Mouse (Mus musculus): ENCODE measurements around the gene Ncl.
A peak's percentile ranks its signal among the peaks of the same experiment; 100 is the strongest.
"Not testable (repeated sequence)": the region's sequence is repeated elsewhere in the genome, so short reads cannot be mapped to it uniquely, and the experiment has no call there.

Ncl gene

DNA sequence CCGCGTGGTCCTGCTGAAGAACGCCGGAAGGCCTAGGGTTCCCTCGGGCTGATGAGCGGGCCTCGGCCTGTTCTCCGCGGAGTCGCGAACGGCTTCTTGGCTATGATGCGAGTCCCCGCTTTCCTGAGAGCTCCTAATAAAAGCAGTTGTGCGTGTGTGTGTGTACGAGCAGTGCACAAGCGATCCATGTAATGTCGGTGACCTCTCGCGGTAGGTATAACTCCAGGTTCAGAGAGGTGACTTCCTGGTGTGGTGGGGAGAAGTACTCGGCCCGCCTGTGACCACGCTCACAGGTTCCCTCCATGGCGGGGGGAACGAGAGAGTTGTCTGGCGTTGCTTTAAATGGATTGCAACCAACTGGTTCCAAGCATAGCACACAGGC, 589 bp upstream of the Ncl start:
- no peak for DNase-seq (ENCODE audit: low read depth, low spot score)

DNA sequence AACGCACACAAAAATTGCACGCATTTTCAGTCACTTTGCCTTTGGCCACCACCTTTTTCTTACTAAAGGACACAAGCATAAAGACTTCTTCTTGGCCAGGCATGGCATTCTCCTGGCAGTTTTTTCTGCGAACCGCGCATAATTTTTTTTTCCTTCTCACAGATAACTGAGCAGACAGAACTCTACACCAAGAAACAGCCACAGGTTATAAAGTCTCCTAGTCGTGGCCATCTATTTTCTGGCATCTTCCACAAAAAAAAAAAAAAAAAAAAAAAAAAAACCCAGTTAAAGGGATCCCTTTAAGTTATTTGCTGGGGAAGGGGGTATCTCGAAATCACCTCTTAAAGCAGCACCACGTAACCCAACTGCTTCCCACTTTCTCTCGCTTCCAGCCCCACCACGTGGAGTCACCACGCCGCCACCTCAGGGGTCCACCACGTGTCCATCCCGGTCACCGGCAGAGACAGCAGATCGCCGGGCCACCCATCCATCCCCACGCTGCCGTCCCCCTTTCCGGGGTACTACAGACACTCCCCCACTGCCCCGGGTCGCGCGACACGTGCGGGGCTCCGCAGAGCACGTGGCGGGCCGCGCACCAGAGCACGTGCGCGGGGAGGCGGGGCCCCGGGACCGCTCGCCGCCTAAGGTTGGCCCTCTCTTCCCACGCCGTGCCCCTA, 833 bp downstream of the Ncl start:
- DNase-seq (ENCODE audit: low read depth, low spot score), result no peak

DNA sequence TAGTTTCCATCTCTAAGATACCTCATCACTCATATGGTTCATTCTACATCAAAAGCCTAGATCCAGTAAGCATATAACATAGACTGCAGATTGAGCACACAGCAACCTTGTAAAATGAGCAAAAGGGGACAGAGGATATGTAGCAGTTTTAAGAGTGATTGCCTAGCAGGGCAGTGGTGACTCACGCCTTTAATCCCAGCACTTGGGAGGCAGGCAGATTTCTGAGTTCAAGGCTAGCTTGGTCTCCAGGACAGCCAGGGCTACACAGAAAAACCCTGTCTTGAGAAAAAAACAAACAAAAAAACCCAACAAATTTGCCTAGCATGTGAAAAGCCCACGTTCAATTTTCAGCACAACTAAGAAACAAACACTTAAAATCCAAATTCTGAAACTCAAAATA, 5.0 kb downstream of the Ncl start:
- no peak for DNase-seq (ENCODE audit: low read depth, low spot score)

DNA sequence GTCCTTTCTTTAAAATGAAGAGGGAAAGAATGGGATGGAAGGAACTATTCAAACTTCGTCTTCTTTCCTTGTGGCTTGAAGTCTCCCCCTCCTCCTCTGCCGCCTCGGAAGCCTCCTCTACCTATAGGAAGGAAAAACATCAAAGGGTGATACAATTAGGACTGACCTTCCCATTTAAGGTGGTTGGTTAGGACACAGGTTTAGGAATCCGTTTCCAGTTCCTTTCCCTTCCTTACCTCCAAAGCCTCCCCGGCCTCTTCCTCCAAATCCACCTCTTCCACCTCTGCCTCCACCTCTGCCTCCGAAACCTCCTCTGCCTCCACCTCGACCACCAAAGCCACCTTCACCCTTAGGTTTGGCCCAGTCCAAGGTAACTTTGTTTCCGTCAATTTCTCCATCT, 8.6 kb downstream of the Ncl start:
- no peak for DNase-seq (ENCODE audit: low read depth, low spot score)

DNA sequence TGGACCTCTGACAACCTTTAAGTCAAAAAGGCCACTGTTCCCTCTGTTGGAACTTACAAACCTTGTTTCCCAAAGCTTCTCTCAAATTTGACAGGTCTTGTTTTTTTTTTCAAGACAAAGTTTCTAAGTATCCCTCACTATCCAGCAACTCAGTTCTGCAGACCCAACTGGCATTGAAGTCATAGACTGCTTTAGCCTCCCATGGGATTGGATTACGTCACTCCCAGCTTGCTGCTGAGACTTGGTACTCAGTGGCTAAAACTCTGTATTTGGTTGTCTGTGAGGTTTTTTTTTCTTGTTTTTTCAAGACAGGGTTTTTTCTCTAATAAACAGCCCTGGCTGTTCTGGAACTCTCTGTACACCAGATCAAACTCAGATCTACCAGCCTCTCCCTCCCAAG, 9.5 kb downstream of the Ncl start:
- no peak for DNase-seq (ENCODE audit: low read depth, low spot score)

DNA sequence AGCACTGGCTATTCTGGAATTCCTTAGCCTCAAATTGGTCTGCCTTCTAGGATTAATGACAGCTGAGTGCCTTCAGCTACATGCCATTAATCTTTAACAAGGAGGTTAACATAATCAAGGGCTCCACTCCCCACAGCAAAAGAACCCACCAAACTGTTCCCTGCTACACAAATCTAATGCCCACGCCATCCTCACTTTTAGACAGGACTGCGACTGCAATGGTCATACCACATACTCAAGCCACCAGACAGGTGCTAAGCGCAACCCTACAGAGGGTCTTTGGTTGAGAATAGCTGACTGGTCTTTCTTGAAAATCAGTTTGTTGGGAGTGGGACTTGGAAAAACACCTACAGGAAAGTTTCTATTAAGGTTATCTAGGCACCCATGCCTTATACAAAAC, 10.0 kb downstream of the Ncl start:
- DNase-seq (ENCODE audit: low read depth, low spot score), result no peak

DNA sequence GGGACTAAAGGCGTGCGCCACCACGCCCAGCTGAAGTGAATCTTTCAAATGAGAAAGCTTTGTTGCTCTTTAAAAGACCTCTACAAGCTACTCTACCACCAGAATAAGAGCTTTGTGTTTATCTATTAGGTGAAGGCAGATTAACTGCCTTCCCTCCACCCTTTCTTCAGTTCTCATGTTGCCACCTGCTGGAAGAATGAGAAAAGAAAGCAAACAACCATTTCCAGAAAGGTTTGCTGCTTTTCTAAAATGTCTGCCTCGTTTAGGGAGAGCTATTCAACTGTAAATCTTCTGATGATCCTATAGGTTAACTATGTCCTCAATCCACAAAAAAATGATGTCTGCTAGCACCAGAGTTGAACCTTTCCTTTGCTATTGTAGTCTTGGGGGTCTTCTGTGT, 10.4 kb downstream of the Ncl start:
- no peak for DNase-seq (ENCODE audit: low read depth, low spot score)

DNA sequence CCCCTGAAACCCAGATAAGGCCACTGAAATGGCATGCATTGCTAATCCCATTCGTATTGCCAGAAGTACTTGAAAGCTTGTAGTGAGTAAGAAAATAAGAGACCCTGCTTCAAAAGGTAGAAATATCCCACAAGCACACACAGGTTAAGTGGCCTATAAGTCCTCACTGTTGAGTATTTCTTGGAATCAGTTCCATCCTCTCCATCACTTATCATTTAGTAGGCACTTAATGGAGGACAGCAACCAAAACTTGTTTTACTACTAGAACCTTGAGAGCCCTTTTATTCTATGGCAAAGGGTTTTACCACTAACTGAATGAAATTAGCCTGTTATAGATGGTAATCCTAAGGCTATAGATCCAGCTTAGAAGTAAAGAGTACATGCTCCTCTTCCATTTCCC, 11.1 kb downstream of the Ncl start:
- no peak for DNase-seq (ENCODE audit: low read depth, low spot score)

DNA sequence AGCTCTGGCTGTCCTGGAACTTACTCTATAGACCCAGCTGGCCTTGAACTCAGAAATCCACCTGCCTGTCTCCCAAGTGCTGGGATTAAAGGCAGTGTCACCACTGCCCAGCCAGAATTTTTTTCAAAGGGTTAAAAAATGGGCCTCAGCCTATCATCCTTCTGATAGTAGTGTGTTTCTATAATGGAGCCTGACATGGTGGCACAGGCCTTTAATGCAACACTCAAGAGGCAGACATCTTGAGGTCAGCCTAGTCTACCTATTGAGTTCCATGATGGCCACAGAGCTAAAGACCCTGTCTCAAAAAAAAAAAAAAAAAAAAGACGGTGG, 11.5 kb downstream of the Ncl start:
- no peak for DNase-seq (ENCODE audit: low read depth, low spot score)

DNA sequence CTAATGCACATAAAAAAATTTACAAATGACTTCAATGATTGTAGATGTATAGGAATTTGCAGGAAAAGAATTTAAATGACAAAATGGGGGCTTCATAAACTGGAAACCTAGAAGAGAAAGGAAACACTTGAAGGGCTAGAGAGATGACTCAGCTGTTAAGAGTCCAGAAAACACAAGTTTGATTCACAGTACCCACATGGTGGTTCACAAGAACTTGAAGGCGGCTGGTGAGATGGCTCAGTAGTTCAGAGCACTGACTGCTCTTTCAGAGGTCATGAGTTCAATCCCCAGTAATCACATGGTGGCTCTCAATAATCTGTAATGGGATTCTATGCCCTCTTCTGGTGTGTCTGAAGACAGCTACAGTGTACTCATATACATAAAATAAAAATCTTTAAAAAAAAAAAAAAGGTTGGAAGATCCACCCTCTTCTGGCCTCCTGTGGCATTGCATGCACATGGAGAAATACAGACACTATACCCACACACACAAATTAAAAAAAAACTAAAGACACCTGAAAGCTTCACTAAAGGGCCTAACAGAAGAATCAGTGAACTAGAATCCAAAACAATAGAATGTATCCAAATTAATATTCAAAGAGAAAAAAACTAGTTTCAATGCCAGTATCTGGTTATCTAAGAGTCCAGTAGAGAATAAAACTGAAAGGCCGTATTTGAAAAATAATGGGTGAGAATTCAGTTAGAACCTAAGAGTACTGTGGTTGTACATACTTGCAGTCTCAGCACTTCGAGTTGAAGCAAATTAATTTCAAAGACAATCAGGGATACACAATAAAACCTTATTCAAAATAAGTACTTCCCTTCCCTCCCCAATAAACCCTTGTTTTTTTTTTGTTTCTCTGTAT, 12.1 kb downstream of the Ncl start:
- no peak for DNase-seq (ENCODE audit: low read depth, low spot score)

DNA sequence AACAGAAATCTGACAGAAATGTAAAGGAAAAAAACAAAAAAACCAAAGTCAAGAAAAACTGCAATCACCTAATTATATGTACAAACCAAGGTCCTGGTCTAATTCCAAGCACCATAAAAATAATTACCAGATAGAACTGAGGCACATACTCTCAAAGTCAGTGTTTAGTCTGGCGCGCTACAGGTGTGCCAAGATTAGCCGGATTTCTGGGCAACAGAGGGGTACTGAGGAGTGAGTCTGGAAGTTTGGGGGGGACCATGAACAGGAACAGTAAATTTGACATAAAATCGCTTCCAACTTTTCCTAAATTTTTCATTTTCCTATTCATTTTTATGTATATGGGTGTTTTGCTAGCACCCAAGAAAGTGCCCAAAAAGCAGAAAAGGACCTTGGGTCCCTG, 13.2 kb downstream of the Ncl start:
- DNase-seq (ENCODE audit: low read depth, low spot score), result no peak

DNA sequence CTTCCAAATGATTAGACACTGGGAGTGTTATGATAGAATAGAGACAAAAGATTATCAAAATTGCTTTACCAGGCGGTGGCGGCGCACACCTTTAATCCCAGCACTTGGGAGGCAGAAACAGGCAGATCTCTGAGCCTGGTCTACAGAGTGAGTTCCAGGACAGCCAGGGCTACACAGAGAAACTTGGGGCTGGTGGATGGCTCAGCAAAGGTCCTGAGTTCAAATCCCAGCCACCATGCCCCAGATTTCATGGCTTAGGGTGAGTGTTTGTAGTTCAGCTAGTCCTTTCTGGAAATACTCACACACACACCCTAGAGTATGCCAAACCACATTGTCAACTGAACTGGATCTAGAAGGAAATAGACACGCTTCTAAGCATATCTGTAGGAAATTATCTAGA, 14.1 kb downstream of the Ncl start:
- no peak for DNase-seq (ENCODE audit: low read depth, low spot score)

DNA sequence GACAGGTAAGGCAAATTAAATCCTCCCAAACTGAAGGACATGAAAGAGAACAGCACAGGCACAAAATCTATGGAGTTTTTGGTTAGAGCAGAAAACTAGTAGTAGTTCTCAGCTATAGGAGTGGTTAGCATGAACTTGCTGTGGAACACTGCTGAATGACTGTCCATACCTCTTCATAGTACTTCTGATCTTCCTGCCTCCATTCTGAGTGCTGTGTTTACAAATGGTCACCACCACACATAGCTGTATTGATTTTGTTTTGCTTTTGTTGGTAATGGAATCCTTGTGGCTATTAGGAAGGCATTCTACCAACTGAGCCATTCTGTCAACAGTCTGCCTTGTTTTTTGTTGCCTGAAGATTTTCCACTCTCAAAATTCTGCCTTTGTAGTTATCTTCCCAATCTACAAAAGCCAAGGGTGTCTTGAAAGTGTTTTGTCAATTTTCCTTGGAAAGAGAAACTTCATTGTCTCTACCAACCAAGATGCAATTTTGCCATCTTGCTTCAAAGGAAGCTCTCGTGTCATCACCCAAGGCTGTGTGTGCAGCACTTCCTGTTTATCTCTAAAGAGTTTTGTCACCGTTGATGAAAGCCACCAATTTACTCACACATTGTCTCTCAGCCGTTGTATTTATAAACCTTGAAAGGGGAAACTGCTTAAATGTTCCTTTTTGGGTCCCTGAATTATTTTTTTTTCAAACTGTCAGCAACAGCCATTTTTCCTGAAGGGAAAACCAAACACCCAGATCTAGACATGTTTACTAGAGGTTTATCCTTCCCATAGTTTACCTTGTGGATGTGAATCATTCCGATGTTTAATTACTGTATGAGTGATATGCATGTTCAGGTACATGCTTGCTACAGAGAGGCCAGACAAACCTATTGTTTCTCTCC, 15.0 kb downstream of the Ncl start:
- no peak for DNase-seq (ENCODE audit: low read depth, low spot score)

DNA sequence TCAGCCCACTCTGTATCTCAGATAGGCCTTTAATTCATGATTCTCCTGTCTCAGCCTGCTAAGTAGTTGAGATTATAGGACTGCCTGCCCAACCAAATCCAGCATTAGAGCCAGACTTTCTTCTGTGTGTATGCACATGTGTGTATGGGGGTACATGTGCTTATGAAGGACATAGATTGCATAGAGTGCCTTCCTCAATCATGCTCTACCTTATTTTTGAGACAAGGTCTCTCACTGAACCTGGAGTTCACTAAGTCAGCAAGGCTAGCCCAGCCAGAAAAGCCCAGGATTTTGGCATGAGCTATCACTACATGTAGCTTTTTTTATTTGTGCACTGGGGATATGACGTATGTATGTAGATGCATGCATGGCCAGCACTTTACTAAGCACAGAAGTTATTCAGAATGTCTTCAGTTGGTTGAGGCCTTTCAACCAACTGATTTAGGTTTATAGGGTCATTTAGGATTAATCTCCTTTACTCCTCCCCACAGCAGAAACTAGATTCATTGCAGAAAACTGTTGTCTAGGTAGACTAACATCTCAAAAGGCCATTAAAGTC, 16.0 kb downstream of the Ncl start:
- DNase-seq (ENCODE audit: low read depth, low spot score), result no peak

DNA sequence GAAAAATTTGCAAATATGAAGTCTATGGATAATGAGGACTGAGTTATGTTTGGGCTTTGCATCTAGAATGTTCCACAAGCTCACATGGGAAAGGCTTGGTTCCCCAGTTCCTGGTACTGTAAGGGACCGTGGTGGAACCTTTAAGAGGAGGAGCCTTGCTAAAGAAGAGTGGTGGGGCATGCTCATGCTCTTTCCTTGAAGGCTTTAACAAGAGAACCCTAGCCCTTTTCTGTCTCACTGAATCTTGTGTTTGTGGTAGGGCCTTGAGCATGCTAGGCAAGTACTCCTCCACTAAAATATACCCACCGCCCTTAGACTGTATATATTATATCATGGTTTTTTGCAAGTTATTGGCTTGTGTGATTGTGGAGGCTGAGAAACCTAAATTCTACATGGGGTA, 16.8 kb downstream of the Ncl start:
- no peak for DNase-seq (ENCODE audit: low read depth, low spot score)

DNA sequence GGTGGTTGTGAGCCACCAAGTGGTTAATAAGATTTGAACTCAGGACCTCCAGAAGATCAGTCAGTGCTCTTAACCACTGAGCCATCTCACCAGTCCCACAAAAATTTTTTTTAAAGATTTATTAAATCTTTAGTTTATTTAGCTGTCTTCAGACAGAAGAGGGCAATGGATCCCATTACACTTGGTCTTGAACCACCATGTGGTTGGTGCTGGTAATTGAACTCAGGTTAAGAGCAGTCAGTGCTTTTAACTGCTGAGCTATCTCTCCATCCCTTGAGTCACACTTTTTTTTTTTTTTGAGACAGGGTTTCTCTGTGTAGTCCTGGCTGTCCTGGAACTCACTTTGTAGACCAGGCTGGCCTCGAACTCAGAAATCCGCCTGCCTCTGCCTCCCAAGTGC, 18.1 kb downstream of the Ncl start:
- not testable (repeated sequence) for DNase-seq (ENCODE audit: low read depth, low spot score)

DNA sequence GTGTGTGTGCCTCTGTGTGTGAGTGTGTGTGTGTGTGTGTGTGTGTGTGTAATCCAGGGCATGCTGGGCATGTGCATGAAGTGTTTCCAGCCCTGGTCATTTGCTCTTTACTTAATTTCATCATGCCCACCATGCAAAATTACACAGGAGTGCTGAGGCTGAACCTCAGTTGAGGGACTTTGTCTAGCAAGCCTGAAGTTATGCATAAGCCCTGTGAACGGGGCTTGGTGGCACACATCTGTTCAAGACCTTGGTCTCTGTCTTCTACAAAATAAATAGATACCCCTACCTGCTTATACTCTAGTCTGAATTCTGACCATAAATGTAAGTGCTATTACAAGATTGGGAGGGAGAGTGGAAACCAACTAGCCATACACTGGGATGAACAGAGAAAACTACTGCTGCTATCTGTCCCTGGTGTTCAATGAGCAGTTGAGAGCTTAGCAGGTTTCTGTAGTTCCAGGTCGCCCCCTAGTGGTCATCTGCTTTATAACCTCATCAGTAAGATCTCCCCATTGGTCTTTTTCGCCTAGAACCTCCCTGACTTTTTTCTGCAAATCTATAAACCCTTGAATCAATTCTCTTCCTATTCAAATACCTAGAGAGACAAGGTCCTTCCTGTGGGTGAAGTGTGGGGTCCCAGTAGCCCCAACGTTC, 19.9 kb downstream of the Ncl start:
- DNase-seq (ENCODE audit: low read depth, low spot score), result peak; percentile 74

DNA sequence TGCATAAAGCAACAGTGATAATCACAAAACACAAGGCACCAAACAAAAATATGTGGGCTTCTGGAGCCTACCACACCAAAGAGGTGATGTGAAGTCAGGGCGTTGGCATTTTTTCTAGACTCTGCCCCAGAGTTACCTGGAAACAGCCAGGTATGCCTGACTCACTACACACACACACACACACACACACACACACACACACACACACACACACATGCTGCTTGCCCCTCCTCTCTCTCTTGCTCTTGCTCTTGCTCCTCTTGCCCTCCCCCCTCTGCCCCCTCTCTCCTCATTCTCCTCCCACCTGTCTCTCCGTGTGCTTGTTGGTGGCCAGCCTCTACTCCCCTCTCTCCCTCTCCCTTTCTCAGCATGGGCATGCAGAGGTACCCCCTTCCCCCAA, 22.9 kb downstream of the Ncl start:
- no peak for DNase-seq (ENCODE audit: low read depth, low spot score)

DNA sequence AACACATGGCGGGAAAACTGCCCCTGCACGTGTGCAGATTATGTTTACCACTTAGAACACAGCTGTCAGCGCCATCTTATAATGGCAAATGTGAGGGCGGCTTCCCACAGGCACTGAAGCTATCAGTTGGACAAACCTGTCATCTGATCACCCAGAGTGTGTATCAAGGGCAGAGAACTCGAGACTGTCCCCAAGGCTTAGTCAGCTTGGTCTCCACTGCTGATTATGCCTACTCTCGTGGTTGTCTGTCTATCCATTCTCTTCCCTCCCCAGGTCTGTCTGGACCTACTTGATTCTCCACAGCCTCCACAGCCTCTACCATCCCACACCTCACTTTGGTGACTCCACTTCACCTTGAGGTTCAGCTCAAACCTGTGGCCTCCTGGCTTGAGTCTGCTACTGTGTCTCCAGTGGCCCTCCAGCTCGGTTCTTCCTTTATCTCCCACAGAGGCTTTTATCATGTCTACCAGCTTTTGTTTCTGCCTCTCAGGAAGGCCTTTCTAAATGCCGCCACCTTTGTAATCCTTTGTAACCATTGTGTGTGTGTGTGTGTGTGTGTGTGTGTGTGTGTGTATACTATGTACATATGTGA, 38.3 kb downstream of the Ncl start:
- no peak for DNase-seq (ENCODE audit: low read depth, low spot score)

DNA sequence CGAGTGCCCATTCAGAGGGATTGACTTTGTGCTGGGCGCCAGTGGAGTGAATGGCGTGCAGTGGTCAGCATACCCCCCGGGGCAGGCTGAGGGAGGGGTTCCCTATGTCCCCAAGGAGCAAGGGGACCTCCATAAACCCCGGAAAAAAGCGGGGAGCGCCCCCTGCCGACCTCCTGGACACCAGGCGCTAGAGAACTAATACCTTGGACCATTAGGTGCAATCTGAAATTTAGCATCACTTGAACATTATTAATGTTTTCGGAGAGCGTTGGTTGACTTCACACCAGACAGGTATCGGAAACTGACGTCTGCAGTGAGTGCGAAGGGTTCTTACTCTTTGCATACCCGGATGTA, 45.5 kb downstream of the Ncl start:
- no peak for DNase-seq (ENCODE audit: low read depth, low spot score)

DNA sequence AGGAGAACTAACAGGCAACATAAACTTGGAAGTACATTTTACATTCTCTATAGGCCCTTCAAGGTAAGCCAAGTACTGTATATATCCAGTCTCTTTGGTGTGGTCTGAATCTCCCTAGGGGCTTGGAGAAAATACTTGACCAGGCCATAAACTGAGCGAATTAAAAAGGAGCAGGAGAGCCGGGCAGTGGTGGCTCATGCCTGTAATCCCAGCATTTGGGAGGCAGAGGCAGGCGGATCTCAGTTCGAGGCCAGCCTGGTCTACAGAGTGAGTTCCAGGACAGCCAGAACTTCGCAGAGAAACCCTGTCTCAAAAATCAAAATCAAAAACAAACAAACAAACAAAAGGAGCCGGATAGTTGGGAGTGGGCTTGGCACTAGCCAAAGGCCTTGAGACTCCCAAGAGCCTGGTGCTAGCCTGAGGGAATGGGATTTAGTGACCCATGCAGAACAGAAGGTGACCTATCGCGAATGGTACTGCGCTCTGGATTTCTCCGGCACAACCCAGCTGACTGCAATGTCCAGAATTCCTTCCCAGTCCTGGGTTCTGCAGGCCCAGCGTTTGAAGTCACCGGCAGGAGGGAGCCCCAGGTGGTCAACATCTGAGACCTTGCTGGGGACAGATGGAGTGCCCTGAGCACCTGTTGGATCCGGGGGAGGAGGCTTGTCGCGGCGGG, 46.0 kb downstream of the Ncl start:
- DNase-seq (ENCODE audit: low read depth, low spot score), result no peak
